Mouse (Mus musculus): Measurements from ENCODE around the gene Gng5. TPM values are rescaled to one million over a fixed set of nuclear protein-coding genes. Genes with fewer than 3 reads are reported as not detected.

The Gng5 gene
- total RNA-seq (2023) = 142 TPM

DNA sequence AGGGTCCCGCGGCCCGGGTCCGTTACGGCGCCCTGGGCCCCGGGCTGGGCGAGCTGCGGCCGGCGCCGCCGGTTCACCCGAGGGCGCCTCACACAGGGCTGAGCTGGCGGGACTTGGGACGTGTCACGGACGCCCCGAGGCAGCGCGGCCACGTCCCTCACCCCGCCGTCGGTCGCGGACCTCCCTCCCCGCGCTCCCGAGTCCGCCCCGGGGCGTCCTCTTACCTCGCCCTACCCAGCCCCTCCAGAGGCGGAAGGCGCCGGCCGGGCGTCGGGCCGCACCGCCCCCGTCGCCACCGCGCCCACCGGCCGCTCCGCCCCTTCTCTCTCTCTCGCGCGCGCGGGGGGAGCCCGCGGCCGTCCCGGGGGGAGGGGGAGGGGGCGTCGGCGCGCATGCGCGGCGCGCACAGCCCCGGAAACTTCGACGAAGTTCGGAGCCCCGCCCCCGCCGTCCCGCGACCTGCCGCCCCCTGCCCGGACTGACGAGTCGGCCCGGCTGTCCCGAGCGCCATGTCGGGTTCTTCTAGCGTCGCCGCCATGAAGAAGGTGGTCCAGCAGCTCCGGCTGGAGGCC is at the start of gene Gng5, which contains the start of gene Spata1:
Gene Gng5 (plus strand): TSS at position 377 of the 572 bp plus-strand sequence.
Gene Spata1 (minus strand): TSS at position 323 of the 572 bp plus-strand sequence.

DNA sequence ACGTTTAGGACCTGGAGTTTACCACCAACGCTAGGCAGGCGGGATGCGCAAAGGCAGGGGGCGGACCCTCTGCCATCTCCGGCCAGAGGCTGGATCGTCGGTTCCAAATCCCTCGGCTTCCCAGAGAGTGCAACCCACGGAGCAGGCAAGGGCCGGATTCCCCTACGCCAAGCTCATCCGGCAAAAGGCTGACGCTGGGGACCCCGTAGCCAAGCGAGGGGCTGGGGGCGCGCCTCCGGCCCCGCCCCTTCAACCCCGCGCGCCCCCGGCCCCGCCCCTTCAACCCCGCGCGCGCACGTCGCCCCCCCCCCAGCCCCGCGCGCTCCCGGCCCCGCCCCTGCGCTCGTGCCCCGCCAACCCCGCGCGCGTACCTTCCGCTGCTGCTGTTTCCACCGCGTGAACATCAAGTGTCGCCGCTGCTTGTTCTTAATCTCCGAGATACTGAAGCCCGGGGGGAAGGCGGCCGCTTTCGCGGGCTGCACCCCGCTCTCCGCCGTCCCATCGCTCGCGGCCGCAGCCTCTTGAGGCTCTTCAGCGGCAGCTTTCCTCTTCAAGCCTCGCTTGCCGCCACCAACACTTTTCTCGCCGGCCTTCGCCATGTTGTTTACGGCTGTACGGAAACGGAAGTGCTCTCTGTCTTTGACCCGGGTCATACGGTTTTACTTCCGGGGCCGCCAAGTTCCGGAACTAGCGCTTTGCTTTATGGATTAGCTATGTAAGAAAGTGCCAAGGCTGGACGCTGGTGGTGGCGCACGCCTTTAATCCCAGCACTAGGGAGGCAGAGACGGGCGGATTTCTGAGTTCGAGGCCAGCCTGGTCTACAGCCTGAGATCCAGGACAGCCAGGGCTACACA is 21.4 kb downstream of the Gng5 start, which contains the start of gene Rpf1:
Gene Rpf1 (minus strand): TSS at position 632 of the 854 bp plus-strand sequence.

Other genes with a start within 250 kb of the Gng5 start
- gene Ssx2ip, start 95.2 kb upstream of the Gng5 start, total RNA-seq (2023) = 3.4 TPM
- 8.0 TPM for gene Ctbs, start 50.0 kb upstream of the Gng5 start, total RNA-seq (2023)
- 6.9 TPM for gene Spata1, start 54 bp upstream of the Gng5 start, total RNA-seq (2023)
- gene Rpf1, start 21.6 kb downstream of the Gng5 start, total RNA-seq (2023) = 140 TPM
- gene Uox, start 70.6 kb downstream of the Gng5 start, total RNA-seq (2023) = not detected
- not detected for gene Dnase2b, start 115.8 kb downstream of the Gng5 start, total RNA-seq (2023)
- gene 4930503B20Rik, start 151.5 kb downstream of the Gng5 start, total RNA-seq (2023) = not detected
- gene Samd13, start 185.8 kb downstream of the Gng5 start, total RNA-seq (2023) = not detected